Mouse (Mus musculus) heart, embryonic 16.5 days (tissue): Measurements from ENCODE around the gene Gm973. TPM values are rescaled to one million over a fixed set of nuclear protein-coding genes. Genes with fewer than 3 reads are reported as not detected.
"Not testable (repeated sequence)": the region's sequence is repeated elsewhere in the genome, so short reads cannot be mapped to it uniquely, and the experiment has no call there.

Experiments
- ATAC-seq: fragments of 200-750 bp; cut with Nextera tagmentation; replicated peaks from 2 replicates; pipeline ENCODE4 v1.8.0; 2017; ENCODE audit warnings: moderate number of reproducible peaks; ENCODE audit not compliant: insufficient read depth, low FRiP score; ENCODE audit errors: extremely low read depth
- H3K27ac ChIP-seq: fragments of 300-500 bp; sonication (generic); 2 replicates; pipeline ENCODE4 v1.5.1; 2014; ENCODE audit warnings: mild to moderate bottlenecking, low read length, control low read depth, moderate library complexity
- H3K27me3 ChIP-seq: fragments of 300-500 bp; sonication (generic); 2 replicates; pipeline ENCODE4 v1.6.1; 2014; ENCODE audit warnings: low read length, mixed read lengths; ENCODE audit not compliant: control insufficient read depth, insufficient read depth
- H3K36me3 ChIP-seq: fragments of 300-500 bp; sonication (generic); 2 replicates; pipeline ENCODE4 v1.6.1; 2014; ENCODE audit not compliant: control insufficient read depth, insufficient read depth
- H3K4me1 ChIP-seq: fragments of 300-500 bp; sonication (generic); 2 replicates; pipeline ENCODE4 v1.6.1; 2014; ENCODE audit warnings: low read length, mixed read lengths; ENCODE audit not compliant: control insufficient read depth, insufficient read depth
- H3K4me2 ChIP-seq: fragments of 300-500 bp; sonication (generic); 2 replicates; pipeline ENCODE4 v1.6.1; 2014; ENCODE audit warnings: low read depth, mild to moderate bottlenecking, control low read depth, low read length
- H3K4me3 ChIP-seq: fragments of 300-500 bp; sonication (generic); 2 replicates; pipeline ENCODE4 v1.5.1; 2014; ENCODE audit warnings: mild to moderate bottlenecking, control low read depth, low read length
- H3K9ac ChIP-seq: fragments of 300-500 bp; sonication (generic); 2 replicates; pipeline ENCODE4 v1.6.1; 2014; ENCODE audit warnings: low read length, control low read depth
- H3K9me3 ChIP-seq: fragments of 300-500 bp; sonication (generic); replicated peaks from 2 replicates; pipeline ENCODE4 v1.6.1; 2016; ENCODE audit warnings: low read length; ENCODE audit not compliant: control insufficient read depth
- WGBS: fragments of 180-500 bp; shearing (Covaris S2); extraction: QIAGEN DNeasy Blood & Tissue Kit; methylation state at CpG from one replicate; pipeline ENCODE4 v1.1.7; 2014; 5-methylcytosine and 5-hydroxymethylcytosine counted together
- polyA plus RNA-seq: library from polyadenylated mRNA; unstranded; fragments of >200 nt; fragmentation: Nextera tagmentation; extraction: Ambion mirVana; gene quantifications from 2 replicates; pipeline ENCODE4 v1.2.1, GENCODE M21; 2015

The Gm973 gene
- polyA plus RNA-seq, 1 experiment from 2014 or later = 0.41 TPM

- H3K4me2 ChIP-seq = no peak overlapping the region
- 0 out of 2 replicates have a peak, but pooled peaks cover 2% of the 10 kb centered on the region for H3K4me1 ChIP-seq
- no peak overlapping the region for H3K4me3 ChIP-seq
- H3K9ac ChIP-seq = peak overlapping the region; percentile 29
- no peaks in the 10 kb centered on the region for H3K9me3 ChIP-seq
- no peaks in the 10 kb centered on the region for H3K36me3 ChIP-seq
- 30% methylated on average over 6 of the region's 6 CpGs for WGBS
- H3K27me3 ChIP-seq = no peaks in the 10 kb centered on the region
- no peak for ATAC-seq
- no peak overlapping the region; the same call in 1 of the 2 replicates for H3K27ac ChIP-seq
Measured at GRCm38 (mm10) chr1:59633056-59633455, 117.0 kb downstream of the Gm973 start.

- no peak overlapping the region for H3K27ac ChIP-seq
- WGBS = 67% methylated on average over 1 of the region's 1 CpGs
- no peak overlapping the region for H3K4me3 ChIP-seq
- H3K36me3 ChIP-seq = no peaks in the 10 kb centered on the region; the same call in 1 of the 2 replicates
- no peak overlapping the region for H3K9ac ChIP-seq
- H3K9me3 ChIP-seq = no peaks in the 10 kb centered on the region
- H3K27me3 ChIP-seq = no peaks in the 10 kb centered on the region
- H3K4me1 ChIP-seq = 0 out of 2 replicates have a peak, but pooled peaks cover 2% of the 10 kb centered on the region
- no peak overlapping the region for H3K4me2 ChIP-seq
- no peak for ATAC-seq
Measured at GRCm38 (mm10) chr1:59636349-59636748, 120.3 kb downstream of the Gm973 start.

GRCm38 (mm10) chr1:59638371-59638770 lies 122.3 kb downstream of the Gm973 start:
- Histone ChIP-seq H3K36me3 (peaks cover 5% of the 10 kb centered on the region; the same call in 1 of the 2 replicates), H3K4me2 (no peak overlapping the region), H3K4me3 (no peak overlapping the region), H3K9ac (no peak overlapping the region), H3K27me3 (no peaks in the 10 kb centered on the region), H3K9me3 (no peaks in the 10 kb centered on the region), H3K27ac (no peak overlapping the region), H3K4me1 (no peaks in the 10 kb centered on the region)
- ATAC-seq = no peak
- WGBS = 78% methylated on average over 3 of the region's 3 CpGs

- Histone ChIP-seq H3K27ac (no peak overlapping the region), H3K4me2 (no peak overlapping the region), H3K9ac (no peak overlapping the region), H3K9me3 (no peaks in the 10 kb centered on the region), H3K4me3 (no peak overlapping the region), H3K36me3 (peaks cover 14% of the 10 kb centered on the region; the same call in 1 of the 2 replicates), H3K27me3 (no peaks in the 10 kb centered on the region), H3K4me1 (no peaks in the 10 kb centered on the region)
- WGBS = 42% methylated on average over 1 of the region's 1 CpGs
- ATAC-seq = no peak
Measured at GRCm38 (mm10) chr1:59642488-59642887, 126.4 kb downstream of the Gm973 start.

- H3K36me3 ChIP-seq = peaks cover 14% of the 10 kb centered on the region
- not testable (repeated sequence) for H3K4me3 ChIP-seq, H3K27me3 ChIP-seq, H3K9ac ChIP-seq, ATAC-seq, H3K27ac ChIP-seq, H3K4me2 ChIP-seq, H3K4me1 ChIP-seq, H3K9me3 ChIP-seq
- 87% methylated on average over 2 of the region's 2 CpGs for WGBS
Measured at GRCm38 (mm10) chr1:59646502-59646901, 130.4 kb downstream of the Gm973 start.

- Histone ChIP-seq H3K4me1 (no peaks in the 10 kb centered on the region), H3K9me3 (no peaks in the 10 kb centered on the region), H3K27me3 (no peaks in the 10 kb centered on the region), H3K27ac (no peak overlapping the region), H3K36me3 (peaks cover 6% of the 10 kb centered on the region), H3K9ac (no peak overlapping the region), H3K4me2 (no peak overlapping the region), H3K4me3 (no peak overlapping the region)
- 82% methylated on average over 3 of the region's 3 CpGs for WGBS
- no peak for ATAC-seq
Measured at GRCm38 (mm10) chr1:59651201-59651819, 135.2 kb downstream of the Gm973 start.

- Histone ChIP-seq H3K4me2 (no peak overlapping the region), H3K4me3 (no peak overlapping the region), H3K9ac (no peak overlapping the region), H3K36me3 (no peaks in the 10 kb centered on the region; the same call in none of the 2 replicates), H3K27ac (no peak overlapping the region), H3K9me3 (no peaks in the 10 kb centered on the region), H3K4me1 (no peaks in the 10 kb centered on the region), H3K27me3 (no peaks in the 10 kb centered on the region)
- WGBS = 87% methylated on average over 3 of the region's 3 CpGs
- ATAC-seq = no peak
Measured at GRCm38 (mm10) chr1:59653243-59653911, 137.3 kb downstream of the Gm973 start.

- Histone ChIP-seq H3K9me3 (no peaks in the 10 kb centered on the region), H3K4me3 (no peak overlapping the region), H3K9ac (no peak overlapping the region), H3K36me3 (no peaks in the 10 kb centered on the region; the same call in 1 of the 2 replicates), H3K27ac (no peak overlapping the region), H3K27me3 (no peaks in the 10 kb centered on the region), H3K4me1 (no peaks in the 10 kb centered on the region), H3K4me2 (no peak overlapping the region)
- ATAC-seq = no peak
- WGBS = 81% methylated on average over 7 of the region's 7 CpGs
Measured at GRCm38 (mm10) chr1:59656244-59657171, 140.4 kb downstream of the Gm973 start.
